Mouse (Mus musculus) urinary bladder, postnatal 25 days (tissue): Measurements from ENCODE around the gene Neu1.
"Not testable (repeated sequence)": the region's sequence is repeated elsewhere in the genome, so short reads cannot be mapped to it uniquely, and the experiment has no call there.

ENCODE experiments used
- DNase-seq: peaks from one replicate; pipeline ENCODE4 v3.0.0; 2022; ENCODE audit warnings: low spot score

Neu1 gene

DNA sequence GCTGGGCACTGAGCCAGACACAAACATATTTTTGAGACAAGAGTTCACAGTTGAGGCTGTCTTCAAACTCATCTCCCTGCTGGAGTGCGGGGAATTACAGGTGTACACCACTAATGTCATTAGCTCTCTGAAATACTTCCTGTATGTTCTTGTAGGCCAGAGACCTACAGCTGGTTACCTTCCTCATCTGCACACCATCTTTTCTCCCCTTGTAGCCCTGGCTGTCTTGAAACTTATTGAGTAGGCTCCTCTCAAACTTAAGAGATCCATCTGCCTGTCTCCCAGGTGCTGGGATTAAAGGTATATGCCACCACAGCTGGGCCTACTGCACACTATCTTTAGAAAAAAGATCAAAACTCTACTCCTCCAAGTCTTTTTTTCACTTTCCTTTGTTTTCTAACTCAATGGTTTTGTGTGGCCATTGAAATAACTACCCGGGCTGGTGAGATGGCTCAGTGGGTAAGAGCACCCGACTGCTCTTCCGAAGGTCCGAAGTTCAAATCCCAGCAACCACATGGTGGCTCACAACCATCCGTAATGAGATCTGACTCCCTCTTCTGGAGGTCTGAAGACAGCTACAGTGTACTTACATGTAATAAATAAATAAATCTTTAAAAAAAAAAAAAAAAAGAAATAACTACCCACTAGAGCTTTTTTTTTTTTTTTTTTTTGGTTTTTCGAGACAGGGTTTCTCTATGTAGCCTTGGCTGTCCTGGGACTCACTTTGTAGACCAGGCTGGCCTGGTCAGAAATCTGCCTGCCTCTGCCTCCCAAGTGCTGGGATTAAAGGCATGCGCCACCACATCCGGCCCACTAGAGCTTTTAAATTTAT is 17.9 kb downstream of the Neu1 start:
- not testable (repeated sequence) for DNase-seq

DNA sequence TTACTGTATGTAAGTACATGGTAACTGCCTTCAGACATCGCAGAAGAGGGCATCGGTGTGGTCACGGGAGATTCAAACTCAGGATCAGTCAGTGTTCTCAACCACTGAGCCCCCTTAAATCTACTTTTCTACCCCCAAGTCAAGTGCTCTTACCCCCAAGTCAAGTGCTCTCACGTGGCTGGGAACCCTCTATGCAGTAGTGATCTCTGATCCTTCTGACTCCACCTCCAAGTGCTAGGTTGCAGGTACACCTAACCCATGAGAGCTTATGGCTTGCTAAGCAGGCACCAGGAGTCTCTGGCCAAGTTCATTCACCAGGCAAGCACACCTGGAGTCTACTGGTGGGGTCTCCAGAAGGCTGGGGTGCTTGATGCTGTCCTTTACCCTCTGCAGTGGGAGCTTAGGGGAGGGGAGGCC is 18.5 kb downstream of the Neu1 start:
- no peak for DNase-seq

DNA sequence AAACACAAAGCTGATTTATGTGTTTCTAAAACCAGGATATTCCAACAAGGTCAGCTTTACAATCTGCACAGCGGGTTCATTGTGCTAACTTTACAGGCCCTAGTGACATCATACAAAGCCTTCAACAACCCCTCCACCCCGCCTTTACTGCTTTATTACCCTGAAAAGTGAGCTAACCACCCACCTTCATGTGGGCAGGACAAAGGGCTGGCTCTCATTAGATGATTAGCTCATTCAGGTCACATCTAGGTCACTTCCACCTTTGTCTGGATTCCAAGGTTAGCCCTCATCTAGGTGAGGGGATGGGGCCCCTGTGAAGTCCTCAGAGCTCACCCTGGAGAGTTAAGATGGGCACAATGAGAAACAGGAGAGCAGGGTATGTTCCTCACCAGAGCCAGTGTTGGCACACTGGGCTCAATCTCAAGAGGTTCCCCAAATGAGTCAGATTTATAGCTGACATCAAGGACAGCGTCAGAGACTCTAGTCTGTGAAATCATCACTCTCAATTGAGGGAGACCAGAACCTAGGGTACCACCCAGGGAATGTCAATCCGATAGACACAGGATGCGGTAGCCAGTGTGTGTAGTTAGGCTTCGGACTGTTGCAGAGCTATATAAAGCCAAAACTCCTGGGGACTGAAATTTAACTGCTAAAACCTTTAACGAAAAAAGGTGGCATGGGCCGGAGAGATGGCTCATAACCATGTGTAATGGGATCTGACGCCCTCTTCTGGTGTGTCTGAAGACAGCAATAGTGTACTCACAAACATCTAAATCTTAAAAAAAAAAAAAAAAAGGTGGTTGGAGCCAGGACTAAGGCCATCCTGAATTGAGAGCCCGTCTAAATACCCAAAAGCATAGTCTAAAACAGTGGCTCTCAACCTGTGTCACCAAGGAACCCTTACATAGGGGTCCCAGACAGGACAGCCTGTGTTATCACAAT is 19.7 kb downstream of the Neu1 start:
- DNase-seq: no peak

DNA sequence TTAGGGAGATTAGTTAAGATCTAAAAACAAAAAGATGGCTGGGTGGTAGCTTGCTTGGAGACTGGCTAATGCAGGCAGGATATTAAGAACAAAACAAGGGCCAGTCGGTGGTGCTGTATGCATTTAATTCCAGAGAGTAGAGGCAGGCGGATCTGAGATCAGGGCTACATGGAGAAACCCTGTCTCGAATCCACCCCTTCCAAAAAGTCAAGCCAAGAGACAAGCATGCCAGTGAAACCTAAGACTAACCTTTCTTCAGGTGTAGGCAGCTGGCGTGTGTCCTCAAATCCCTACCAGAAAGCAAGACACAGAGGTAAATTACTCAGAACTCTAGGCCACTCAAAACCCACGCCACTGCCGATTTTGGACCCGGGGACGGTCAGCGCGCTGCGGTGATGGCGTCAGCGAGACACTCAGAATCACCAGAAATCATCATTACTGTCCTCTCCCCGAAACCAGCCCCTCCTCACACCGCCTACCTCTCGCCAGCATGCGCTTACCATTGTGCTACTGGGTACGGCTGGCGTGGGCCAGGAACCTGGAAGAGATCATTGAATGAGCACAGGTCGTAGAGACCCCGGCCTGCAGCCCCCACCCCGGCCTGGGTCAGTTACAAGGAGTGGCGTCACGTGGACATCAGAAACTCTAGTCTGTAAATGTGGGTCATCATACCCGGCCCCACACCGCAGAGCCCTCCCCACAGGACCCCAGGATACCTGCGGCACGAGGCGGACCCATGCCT is 20.8 kb downstream of the Neu1 start:
- no peak for DNase-seq

DNA sequence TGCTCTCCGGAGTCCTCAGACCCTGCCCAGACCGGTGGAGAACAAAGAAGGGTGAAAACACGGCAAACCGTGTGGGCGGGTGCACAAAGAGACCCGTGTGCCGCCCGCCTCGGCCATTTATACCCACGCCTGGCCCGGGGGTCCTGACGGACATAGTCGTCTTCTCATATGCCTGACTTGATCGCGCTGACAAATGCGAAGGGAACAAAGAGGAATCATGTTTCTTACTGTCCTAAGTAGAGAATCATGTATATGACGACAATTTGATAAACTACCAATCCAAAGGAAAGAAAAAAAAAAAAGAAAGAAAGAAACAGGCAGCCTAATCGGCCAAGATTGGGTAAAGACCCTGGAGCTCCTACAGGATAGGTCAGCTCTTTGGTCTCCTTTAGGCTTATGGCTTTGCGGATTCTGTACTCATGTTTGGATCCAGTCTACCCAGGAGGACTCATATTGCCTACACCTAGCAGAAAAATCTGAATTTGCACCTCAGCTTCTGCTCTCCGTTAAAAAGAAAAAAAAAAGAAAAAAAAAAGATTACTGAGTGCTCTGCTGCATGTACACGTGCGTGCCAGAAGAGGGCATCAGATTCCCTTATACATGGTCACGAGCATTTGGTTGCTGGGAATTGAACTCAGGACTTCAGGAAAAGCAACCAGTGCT is 21.5 kb downstream of the Neu1 start:
- DNase-seq: peak; percentile 86

DNA sequence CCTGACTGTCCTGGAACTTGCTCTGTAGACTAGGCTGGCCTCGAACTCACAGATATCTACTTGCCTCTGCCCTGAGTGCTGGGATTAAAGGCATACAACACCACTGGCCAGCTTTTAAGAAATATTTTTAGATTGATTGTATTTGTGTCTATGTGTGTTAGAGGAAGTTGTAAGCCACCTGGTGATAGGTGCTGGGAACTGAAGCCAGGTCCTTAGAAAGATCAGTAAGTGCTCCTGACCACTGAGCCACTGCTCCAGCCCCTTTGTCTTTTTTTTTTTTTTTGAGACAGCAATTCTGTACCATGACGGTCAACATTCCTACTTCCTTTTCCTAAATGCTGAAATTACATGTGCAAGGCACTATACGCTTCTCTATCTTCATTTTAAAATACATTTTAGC is 22.2 kb downstream of the Neu1 start:
- DNase-seq: no peak

DNA sequence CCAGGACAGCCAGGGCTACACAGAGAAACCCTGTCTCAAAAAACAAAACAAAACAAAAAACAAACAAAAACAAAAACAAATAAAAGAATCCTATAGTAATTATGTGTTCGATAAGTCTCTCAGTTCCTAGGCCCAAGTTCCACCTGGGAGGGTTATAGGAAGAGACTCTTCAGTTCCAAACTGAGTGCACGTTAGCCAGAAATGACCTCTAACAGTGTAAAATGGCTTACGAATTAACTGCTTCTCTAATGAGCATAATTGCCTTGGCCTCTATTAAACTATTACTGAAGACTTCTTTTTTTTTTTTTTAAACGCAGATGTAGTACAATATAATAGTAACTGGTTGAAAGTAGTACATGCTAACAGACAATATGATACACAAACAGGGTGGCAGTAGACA is 22.9 kb downstream of the Neu1 start:
- no peak for DNase-seq

DNA sequence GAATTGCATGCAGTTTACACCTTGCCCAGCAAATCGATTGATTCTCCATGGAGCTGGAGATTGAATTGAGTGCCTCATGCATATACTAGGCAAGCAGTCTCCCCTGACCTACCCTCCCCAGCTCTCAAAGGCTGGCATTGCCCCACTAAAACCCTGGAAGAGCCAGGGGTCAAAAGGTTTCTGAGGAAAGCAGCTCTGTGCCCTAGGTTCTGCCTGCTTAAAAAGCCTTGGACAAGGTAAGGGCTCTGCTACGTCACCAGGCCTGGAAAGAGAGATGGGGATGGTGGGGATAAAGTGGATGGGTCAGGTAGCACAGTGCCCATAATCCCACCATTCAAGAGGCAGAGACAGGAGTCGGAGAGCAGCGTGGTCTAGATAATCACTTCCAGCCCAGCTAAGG is 23.8 kb downstream of the Neu1 start:
- DNase-seq: no peak

DNA sequence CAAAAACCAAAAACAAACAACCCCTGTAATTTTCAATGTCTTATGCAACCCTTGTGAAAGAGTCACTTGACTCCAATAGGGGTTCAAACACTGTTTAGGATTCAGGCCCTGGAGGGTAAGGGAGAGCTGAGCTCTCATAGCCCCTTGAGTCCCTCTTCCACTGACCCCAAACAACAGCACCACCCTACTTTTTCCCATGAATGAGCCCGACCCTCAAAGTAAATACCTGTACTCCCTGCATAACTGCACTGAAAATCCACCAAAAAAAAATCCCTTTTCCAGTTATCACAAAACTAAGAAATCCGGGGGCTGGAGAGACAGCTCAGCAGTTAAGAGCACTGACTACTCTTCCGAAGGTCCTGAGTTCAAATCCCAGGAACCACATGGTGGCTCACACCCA is 24.8 kb downstream of the Neu1 start:
- DNase-seq: no peak

DNA sequence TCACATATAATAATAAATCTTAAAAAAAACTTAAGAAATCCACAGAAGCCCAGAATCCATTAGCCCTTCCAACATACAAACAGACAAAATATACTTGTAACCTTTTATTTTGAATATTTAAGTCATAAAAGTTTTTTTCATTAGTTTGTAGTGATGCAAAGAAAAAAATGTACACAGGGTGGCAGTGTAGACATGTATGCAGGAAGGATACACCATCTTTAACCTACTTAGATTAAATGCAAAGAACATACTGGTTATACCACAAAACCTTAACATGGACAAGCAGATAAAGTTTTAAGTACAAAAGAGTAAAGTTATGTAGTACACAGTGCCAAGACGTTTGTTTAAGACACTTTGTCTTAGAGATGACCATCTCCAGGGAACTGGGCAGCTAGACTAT is 25.3 kb downstream of the Neu1 start:
- DNase-seq: no peak

DNA sequence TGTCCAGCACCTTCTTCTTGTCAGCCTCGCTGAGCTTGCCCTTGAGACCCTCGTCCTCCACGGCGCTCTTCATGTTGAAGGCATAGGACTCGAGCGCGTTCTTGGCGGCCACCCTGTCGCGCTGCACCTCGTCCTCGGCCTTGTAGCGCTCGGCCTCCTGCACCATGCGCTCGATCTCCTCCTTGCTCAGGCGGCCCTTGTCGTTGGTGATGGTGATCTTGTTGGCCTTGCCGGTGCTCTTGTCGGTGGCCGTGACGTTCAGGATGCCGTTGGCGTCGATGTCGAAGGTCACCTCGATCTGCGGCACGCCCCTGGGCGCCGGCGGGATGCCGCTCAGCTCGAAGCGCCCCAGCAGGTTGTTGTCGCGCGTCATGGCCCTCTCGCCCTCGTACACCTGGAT is 26.2 kb downstream of the Neu1 start:
- DNase-seq: not testable (repeated sequence)

DNA sequence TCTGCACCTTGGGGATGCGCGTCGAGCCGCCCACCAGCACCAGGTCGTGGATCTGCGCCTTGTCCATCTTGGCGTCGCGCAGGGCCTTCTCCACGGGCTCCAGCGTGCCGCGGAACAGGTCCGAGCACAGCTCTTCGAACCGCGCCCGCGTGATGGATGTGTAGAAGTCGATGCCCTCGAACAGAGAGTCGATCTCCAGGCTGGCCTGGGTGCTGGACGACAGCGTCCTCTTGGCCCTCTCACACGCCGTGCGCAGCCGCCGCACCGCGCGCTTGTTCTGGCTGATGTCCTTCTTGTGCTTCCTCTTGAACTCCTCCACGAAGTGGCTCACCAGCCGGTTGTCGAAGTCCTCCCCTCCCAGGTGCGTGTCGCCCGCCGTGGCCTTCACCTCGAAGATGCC is 26.9 kb downstream of the Neu1 start:
- DNase-seq: not testable (repeated sequence)

DNA sequence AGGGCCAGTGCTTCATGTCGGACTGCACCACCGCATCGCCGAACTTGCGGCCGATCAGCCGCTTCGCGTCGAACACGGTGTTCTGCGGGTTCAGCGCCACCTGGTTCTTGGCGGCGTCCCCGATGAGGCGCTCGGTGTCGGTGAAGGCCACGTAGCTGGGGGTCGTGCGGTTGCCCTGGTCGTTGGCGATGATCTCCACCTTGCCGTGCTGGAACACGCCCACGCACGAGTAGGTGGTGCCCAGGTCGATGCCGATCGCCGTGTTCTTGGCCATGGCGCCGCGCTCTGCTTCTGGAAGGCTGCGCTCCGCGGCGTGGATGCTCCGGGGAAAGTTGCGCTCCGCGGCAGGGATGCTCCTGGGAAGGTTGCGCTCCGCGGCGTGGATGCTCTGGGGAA is 27.7 kb downstream of the Neu1 start:
- not testable (repeated sequence) for DNase-seq

DNA sequence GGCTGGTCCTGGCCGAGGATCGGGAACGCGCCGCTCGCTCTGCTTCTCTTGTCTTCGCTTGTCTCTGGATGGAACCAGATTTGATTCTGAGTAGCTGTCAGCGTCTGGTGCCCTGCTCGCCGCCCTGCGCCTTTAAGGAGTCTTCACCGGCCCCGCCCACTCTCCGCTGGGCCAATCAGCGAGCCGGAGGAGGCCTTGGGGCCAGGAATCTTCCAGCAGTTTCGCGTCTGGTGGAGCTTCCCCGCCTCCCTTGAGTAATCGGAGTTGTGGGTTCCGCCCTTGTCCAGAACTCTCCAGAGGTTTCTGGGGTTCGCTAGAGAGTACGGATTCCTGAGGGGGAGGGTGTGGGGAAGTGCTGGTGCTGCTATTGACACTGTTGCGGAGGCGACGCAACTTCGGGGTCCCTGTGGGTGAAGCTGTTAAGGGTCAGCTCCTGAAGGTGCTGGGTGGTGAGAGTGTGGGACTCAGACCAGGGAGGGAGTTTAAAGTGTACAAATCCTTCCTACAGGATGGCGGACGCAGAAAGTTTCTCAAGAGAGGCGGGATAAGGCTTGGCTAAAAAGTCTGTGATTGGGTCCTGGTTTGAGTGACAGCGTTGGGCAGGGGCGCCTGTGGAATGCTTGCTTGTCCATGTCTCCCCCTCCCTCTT is 28.2 kb downstream of the Neu1 start, which contains the start of gene Hspa1b:
Hspa1b (minus strand) TSS at position 109 of the 649 bp plus-strand sequence.
- DNase-seq: peak; percentile 66

DNA sequence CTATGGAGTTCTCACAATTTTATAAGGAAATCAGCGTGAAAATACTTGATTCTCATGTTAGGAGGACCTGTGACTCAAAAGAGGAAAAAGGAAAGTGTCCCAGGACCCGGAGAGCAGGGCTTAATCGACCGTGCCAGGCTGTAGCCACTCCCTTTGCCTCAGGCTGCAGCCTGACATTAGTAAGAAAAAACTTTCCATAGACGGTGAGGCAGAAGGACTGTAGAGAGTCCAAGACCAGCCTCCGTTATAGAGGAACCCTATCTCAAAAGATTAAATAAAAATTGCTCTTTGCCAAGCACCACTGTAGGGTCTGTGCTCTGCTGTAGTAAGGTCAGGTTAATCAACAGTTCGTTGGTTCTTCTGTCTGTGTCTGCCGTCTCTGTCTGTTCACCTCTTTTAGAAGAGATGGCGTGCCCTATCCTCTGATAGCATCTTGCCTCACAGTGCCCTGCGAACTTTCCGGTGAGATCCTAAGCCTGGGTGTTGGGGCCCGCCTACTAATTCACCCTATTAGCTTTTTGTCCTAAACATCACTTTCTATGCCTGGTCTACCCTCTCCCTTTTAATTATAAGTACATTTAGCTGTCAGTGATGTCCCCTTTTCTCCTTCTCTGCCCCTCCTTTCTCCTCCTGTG is 28.9 kb downstream of the Neu1 start:
- no peak for DNase-seq

DNA sequence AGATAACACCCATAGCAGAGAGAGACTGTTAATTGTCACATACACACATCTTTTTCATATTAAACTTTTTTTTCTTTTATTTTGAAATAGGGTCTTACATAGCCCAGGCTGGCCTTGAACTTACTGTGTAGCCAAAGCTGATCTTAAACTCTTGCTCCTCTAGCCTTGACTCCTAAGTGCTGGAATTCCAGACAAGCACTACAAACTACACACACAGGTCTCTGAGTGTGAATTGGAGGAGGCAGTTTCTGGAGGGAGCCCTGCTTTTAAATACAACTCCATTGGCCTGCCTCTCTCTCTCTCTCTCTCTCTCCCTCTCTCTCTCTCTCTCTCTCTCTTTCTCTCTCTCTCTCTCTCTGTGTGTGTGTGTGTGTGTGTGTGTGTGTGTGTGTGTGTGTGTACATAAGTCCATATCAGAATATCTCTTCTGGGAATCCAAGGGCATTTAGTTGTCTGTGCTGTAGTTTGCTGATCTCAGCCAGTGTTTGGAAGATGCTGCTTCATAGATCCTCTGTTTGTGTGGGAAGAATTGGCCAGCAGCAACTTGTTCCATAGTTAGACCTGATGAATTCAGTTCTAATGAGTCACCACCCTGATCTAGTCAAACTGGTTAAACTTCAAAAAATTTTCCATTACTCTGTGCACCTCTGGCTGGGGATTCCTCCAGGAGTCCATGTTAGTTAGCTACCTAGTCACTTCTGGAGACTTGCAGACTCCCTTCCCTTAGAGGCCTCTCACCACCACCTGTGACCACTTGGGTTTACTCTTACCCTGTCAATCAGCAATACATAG is 29.8 kb downstream of the Neu1 start:
- peak; percentile 36 for DNase-seq

DNA sequence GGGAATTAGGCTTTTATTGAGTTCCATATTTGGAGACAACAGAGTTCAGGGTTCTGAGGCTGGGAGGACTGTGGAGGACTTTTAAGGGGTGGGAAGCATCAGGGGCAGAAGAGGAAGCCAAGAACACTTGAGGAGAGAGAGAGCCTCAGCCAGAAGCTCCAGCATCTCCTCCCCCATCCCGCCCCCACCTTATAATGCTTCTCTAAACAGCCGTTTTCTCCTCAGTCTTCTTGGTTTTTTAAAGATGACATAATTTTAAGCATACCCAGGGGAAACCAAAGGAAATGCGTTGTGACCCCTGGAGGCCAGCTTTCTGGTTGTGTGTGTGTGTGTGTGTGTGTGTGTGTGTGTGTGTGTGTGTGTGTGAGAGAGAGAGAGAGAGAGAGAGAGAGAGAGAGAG is 31.1 kb downstream of the Neu1 start:
- DNase-seq: no peak

DNA sequence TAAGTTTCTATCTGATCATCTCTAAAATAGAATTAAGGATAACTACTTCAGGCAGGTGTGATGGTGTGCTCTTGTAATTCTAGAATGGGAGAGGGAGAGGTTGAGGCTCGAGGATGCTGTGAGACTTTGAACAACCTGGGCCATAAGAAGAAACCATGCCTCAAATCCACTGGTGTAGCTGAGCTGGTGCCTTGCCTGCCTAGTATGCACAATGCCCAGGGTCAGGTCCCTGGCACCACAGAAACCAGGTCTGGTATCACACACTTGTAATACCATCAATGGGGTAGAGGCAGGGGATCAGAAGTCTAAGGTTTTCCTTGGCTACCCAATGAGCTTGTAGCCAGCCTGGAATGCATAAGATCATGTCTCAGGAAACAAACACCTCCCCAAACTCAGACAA is 31.8 kb downstream of the Neu1 start:
- DNase-seq: no peak

DNA sequence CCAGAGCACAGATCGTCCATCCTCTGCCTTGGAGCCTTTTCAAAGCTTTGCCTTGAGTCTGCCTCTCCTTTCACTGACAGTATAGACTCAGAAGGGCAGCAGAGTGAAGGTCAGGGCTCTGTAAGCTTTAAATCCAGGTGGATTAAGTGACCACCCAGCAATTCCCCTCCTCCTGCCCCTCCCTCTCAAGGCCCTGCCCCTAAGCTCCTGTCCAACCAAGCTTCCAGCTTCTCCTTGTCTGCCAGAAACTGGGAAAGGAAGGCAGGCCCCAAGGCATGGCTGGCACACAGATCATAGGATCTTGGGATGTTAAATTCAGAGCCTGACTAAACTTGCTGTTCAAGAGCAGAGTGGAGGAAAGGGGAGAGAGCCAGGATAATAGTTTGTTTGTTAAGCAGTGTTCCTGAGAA is 33.6 kb downstream of the Neu1 start:
- DNase-seq: no peak

DNA sequence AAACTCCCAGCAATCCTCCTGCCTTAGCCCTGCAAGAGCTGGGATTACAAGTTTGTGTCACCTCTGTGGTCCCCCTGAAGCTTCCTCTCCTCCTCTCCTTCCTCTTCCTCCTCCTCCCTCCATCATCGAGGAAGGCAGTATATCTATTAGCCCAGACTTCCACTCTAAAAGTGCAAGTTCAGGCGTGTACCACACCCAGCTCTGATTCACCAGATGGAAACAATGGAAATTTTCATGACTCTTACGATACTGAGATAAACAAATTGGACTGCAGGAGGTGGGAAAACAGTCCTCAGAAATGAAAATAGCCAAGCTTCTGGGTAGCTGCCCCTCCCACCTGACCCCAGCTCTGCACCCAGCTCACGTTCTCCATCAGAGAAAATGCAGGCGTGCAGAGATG is 34.6 kb downstream of the Neu1 start:
- no peak for DNase-seq
